Mouse (Mus musculus): Measurements from ENCODE around the gene C1ql4.

Gene C1ql4

DNA sequence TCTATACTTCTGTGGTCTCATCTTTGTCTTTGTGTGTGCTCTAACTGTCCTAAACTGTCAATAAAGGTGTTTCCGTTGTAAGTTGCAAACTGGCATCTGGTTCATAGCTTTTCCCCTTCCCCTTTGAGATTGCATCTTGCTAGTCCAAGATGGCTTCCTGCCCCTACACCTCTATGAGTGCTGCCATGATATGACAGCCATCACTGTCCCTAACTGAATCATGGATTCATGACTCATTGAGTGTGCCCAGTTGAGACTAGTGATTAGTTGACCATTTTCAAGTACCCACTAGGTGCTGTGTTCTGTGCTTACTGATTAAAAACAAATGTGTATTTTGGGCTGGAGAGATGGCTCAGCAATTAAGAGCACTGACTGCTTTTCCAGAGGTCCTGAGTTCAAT is 49.6 kb downstream of the C1ql4 start:
- in situ Hi-C loops (cut with MboI, MseI), result loop anchor here in 1 of 2 experiments (10.0 kb wide), 1 partner anchor 523 kb away; no protein-coding TSS in a partner anchor

DNA sequence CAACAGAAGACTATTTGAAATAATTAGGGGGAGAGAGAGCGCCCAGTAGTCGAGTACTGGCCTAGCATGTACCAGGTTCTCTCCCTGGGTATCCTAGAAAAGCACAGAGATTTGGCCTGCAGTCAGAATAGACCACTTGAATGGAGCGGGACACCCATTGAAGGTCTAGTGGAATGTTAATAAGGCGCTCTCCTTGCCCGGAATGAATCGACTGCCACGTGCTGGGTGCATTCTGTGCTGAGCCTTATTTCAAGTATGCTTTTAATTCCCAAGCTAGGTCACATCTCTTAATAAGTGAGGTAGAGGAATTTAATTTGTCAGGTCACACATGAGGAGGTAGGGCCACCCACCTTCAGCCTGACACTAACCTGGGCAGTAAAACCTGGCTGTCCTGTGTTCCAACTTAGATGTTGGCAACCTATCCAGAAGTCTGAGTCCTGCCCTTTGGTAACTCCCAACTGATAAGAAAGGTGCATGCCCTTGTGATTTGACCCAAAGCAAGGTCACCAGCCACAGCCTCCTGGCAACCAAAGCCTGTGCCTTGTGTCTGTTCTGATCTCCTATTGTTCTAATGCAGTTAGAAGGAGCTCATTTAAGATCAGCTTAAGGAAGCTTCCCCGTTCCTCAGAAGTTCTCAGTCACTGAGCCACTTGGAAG is 51.2 kb downstream of the C1ql4 start:
- in situ Hi-C loops (cut with MboI, MseI), result loop anchor here in 1 of 2 experiments (10.0 kb wide), 1 partner anchor 522 kb away; no protein-coding TSS in a partner anchor

DNA sequence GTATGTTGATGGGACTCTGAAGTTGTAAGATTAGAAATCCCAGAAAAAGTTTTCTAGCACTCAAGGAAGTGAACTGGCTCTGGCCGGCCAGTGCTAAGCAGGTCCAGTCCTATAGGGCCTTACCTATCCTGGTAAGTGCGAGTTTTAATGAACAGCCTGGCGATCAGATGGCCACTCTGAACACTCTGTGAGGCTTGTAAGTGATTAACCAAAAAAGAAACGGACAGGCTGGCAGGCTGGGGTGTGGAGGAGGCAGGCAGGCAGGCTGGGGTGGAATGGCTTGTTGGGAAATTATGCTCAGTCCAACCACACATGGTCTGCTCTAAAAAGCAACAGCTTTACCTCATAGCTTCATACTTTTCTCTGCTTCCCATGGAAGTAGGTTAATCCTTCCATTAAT is 52.2 kb downstream of the C1ql4 start:
- in situ Hi-C loops (cut with MboI, MseI), result loop anchor here in 1 of 2 experiments (10.0 kb wide), 1 partner anchor 521 kb away; no protein-coding TSS in a partner anchor

Data from T-helper 17 cell (primary cell).